Mouse (Mus musculus) ES-E14 (cell line): ENCODE results near the gene Etv6. TPM values are rescaled to one million over a fixed set of nuclear protein-coding genes. Genes with fewer than 3 reads are reported as not detected.

Experiments
- DNase-seq: peaks from one replicate; pipeline ENCODE4 v3.0.0-alpha.2; 2013; ENCODE audit warnings: low read depth, low spot score
- H3K27ac ChIP-seq: 2 replicates; pipeline ENCODE4 v1.5.1; 2012; ENCODE audit warnings: low read depth, mild to moderate bottlenecking, low read length, moderate library complexity, mixed read lengths; ENCODE audit not compliant: poor library complexity, insufficient read depth, severe bottlenecking
- H3K36me3 ChIP-seq: 2 replicates; pipeline ENCODE4 v1.6.1; 2012; ENCODE audit warnings: mild to moderate bottlenecking, low read length, moderate library complexity, mixed read lengths; ENCODE audit not compliant: control insufficient read depth, poor library complexity, insufficient read depth, severe bottlenecking
- H3K4me1 ChIP-seq, 2 experiments: fragments of 150-350 bp in 1 of 2; sonication (generic) in 1 of 2; 2 replicates each; pipeline ENCODE4 v1.6.1; 2012; ENCODE audit warnings: low read length in 2 of 2, mild to moderate bottlenecking in 1 of 2, mixed read lengths in 1 of 2; ENCODE audit not compliant: control insufficient read depth in 2 of 2, insufficient read depth in 2 of 2, poor library complexity in 1 of 2
- H3K4me3 ChIP-seq, 2 experiments: fragments of 150-350 bp in 1 of 2; sonication (generic) in 1 of 2; 2 replicates each; pipeline ENCODE4 v1.5.1; 2012; ENCODE audit warnings: low read length in 2 of 2, low read depth in 1 of 2, mild to moderate bottlenecking in 1 of 2, mixed read lengths in 1 of 2; ENCODE audit not compliant: insufficient read depth in 1 of 2, poor library complexity in 1 of 2, severe bottlenecking in 1 of 2
- H3K9ac ChIP-seq: 2 replicates; pipeline ENCODE4 v1.6.1; 2012; ENCODE audit warnings: low read depth, mild to moderate bottlenecking, low read length, mixed read lengths; ENCODE audit not compliant: poor library complexity, insufficient read depth, severe bottlenecking
- H3K9me3 ChIP-seq: fragments of 150-350 bp; sonication (generic); 2 replicates; pipeline ENCODE4 v1.6.1; 2012; ENCODE audit warnings: low read depth, mild to moderate bottlenecking, low read length; ENCODE audit not compliant: control insufficient read depth, insufficient read depth
- CHD2 ChIP-seq: IDR thresholded peaks from 2 replicates; pipeline ENCODE4 v1.6.1; 2014; ENCODE audit warnings: mild to moderate bottlenecking, low read depth, low read length, inconsistent platforms
- HCFC1 ChIP-seq: IDR thresholded peaks from 2 replicates; pipeline ENCODE4 v1.6.1; 2012; ENCODE audit warnings: low read length, inconsistent platforms, borderline replicate concordance; ENCODE audit not compliant: insufficient read depth
- MAFK ChIP-seq: IDR thresholded peaks from 2 replicates; pipeline ENCODE4 v1.6.1; 2014; ENCODE audit warnings: mild to moderate bottlenecking, low read depth, low read length, inconsistent platforms; ENCODE audit not compliant: insufficient read depth
- ZC3H11A ChIP-seq: IDR thresholded peaks from 2 replicates; pipeline ENCODE4 v1.6.1; 2012; ENCODE audit warnings: low read depth, mild to moderate bottlenecking, inconsistent platforms, low read length, borderline replicate concordance
- ZNF384 ChIP-seq: IDR thresholded peaks from 2 replicates; pipeline ENCODE4 v1.6.1; 2012; ENCODE audit warnings: low read depth, low read length, inconsistent platforms
- in situ Hi-C, 2 experiments: fragments of 600-800 bp; cut with MboI; formaldehyde crosslinking; loops; one replicate each; pipeline ENCODE4 v1.15.1; 2025; ENCODE audit warnings: low sequenced_read_pairs in 2 of 2, inconsistent platforms in 1 of 2; ENCODE audit not compliant: unreplicated experiment in 2 of 2
- total RNA-seq: library from RNA; depleted of rRNA; stranded (reverse); fragments of 300-350 nt; gene quantifications from 2 replicates; pipeline ENCODE4 v1.2.3, GENCODE M21; 2012

Gene Etv6
- total RNA-seq, 1 experiment, result 11.8 TPM

- TF ChIP-seq MAFK (no peak), ZNF384 (0 out of 2 replicates have a peak, but pooled peaks have one; percentile 19), ZC3H11A (no peak)
- Histone ChIP-seq H3K27ac (no peak overlapping the region), H3K36me3 (no peaks in the 10 kb centered on the region; the same call in 1 of the 2 replicates), H3K9me3 (no peaks in the 10 kb centered on the region), H3K9ac (no peak overlapping the region), H3K4me1 (no peaks in the 10 kb centered on the region), H3K4me3 (no peak overlapping the region)
- in situ Hi-C loops, result no loop called here
- DNase-seq, result no peak
Measured at GRCm38 (mm10) chr6:134130816-134131215, 95.3 kb downstream of the Etv6 start.

GRCm38 (mm10) chr6:134131601-134132000 is 96.1 kb downstream of the Etv6 start:
- Histone ChIP-seq H3K27ac (no peak overlapping the region), H3K4me1 (no peaks in the 10 kb centered on the region), H3K9me3 (no peaks in the 10 kb centered on the region), H3K4me3 (no peak overlapping the region), H3K36me3 (no peaks in the 10 kb centered on the region; the same call in 1 of the 2 replicates), H3K9ac (no peak overlapping the region)
- in situ Hi-C loops, result no loop called here
- no peak for TF ChIP-seq HCFC1
- no peak for TF ChIP-seq ZC3H11A
- no peak for TF ChIP-seq CHD2
- DNase-seq, result no peak

- Histone ChIP-seq H3K4me1 (0 out of 4 replicates have a peak, but pooled peaks cover 0 to 1% of the 10 kb centered on the region in 2 experiments), H3K36me3 (peaks cover 3% of the 10 kb centered on the region; the same call in 1 of the 2 replicates), H3K27ac (no peak overlapping the region), H3K9ac (no peak overlapping the region), H3K9me3 (no peaks in the 10 kb centered on the region), H3K4me3 (no peak overlapping the region)
- no peak for DNase-seq
- in situ Hi-C loops, result no loop called here
- TF ChIP-seq CHD2, result no peak
- TF ChIP-seq ZNF384, result no peak
- TF ChIP-seq MAFK, result no peak
- TF ChIP-seq HCFC1, result no peak
- no peak for TF ChIP-seq ZC3H11A
Measured at GRCm38 (mm10) chr6:134133756-134134155, 98.3 kb downstream of the Etv6 start.

- H3K4me3 ChIP-seq, result no peak overlapping the region
- no peak overlapping the region for H3K9ac ChIP-seq
- no peak for DNase-seq
- H3K36me3 ChIP-seq, result peaks cover 3% of the 10 kb centered on the region; the same call in 1 of the 2 replicates
- in situ Hi-C loops, result no loop called here
- 0 out of 4 replicates have a peak, but pooled peaks cover 0 to 1% of the 10 kb centered on the region in 2 experiments for H3K4me1 ChIP-seq
- no peak overlapping the region for H3K27ac ChIP-seq
- no peaks in the 10 kb centered on the region for H3K9me3 ChIP-seq
- TF ChIP-seq HCFC1 (no peak), MAFK (no peak), ZNF384 (no peak), ZC3H11A (no peak), CHD2 (no peak)
Measured at GRCm38 (mm10) chr6:134134821-134135323, 99.4 kb downstream of the Etv6 start.

- Histone ChIP-seq H3K9ac (no peak overlapping the region), H3K4me1 (0 out of 4 replicates have a peak, but pooled peaks cover 0 to 1% of the 10 kb centered on the region in 2 experiments), H3K4me3 (no peak overlapping the region), H3K27ac (no peak overlapping the region), H3K36me3 (peaks cover 3% of the 10 kb centered on the region; the same call in 1 of the 2 replicates), H3K9me3 (no peaks in the 10 kb centered on the region)
- no peak for DNase-seq
- no peak for TF ChIP-seq MAFK
- TF ChIP-seq ZC3H11A, result no peak
- TF ChIP-seq CHD2, result no peak
- TF ChIP-seq HCFC1, result no peak
- TF ChIP-seq ZNF384, result no peak
- in situ Hi-C loops, result no loop called here
Measured at GRCm38 (mm10) chr6:134136315-134136714, 100.8 kb downstream of the Etv6 start.
